Mouse (Mus musculus): ENCODE measurements around the gene AY761185. TPM values are rescaled to one million over a fixed set of nuclear protein-coding genes. Genes with fewer than 3 reads are reported as not detected.

AY761185 gene
- polyA plus RNA-seq, 1 experiment from 2014 or later = not detected

Other genes with a start within 250 kb of the AY761185 start
- not detected in 2 replicates for gene Defb33, start 52.0 kb downstream of the AY761185 start, polyA plus RNA-seq (2015; fragmentation: Nextera tagmentation; extraction: Ambion mirVana)
- gene Gm15056, start 42.1 kb downstream of the AY761185 start, polyA plus RNA-seq (2015; fragmentation: Nextera tagmentation; extraction: Ambion mirVana) = not detected in 2 replicates
- not detected in 2 replicates for gene Gm6040, start 22.6 kb downstream of the AY761185 start, polyA plus RNA-seq (2015; fragmentation: Nextera tagmentation; extraction: Ambion mirVana)
- gene Defa21, start 80.8 kb upstream of the AY761185 start, polyA plus RNA-seq (2015; fragmentation: Nextera tagmentation; extraction: Ambion mirVana) = not detected in 2 replicates
- not detected in 2 replicates for gene Defa23, start 110.3 kb upstream of the AY761185 start, polyA plus RNA-seq (2015; fragmentation: Nextera tagmentation; extraction: Ambion mirVana)
- gene Defa35, start 120.3 kb upstream of the AY761185 start, polyA plus RNA-seq (2015; fragmentation: Nextera tagmentation; extraction: Ambion mirVana) = not detected in 2 replicates
- not detected in 2 replicates for gene Defa25, start 139.7 kb upstream of the AY761185 start, polyA plus RNA-seq (2015; fragmentation: Nextera tagmentation; extraction: Ambion mirVana)
- not detected in 2 replicates for gene Gm14851, start 151.3 kb upstream of the AY761185 start, polyA plus RNA-seq (2015; fragmentation: Nextera tagmentation; extraction: Ambion mirVana)
- not detected in 2 replicates for gene Defa30, start 189.9 kb upstream of the AY761185 start, polyA plus RNA-seq (2015; fragmentation: Nextera tagmentation; extraction: Ambion mirVana)
- gene Defa22, start 217.6 kb upstream of the AY761185 start, polyA plus RNA-seq (2015; fragmentation: Nextera tagmentation; extraction: Ambion mirVana) = not detected in 2 replicates
- gene Defa31, start 246.9 kb upstream of the AY761185 start, polyA plus RNA-seq (2015; fragmentation: Nextera tagmentation; extraction: Ambion mirVana) = not detected in 2 replicates

Measured in midbrain, embryonic 16.5 days (tissue).